Mouse (Mus musculus): Measurements from ENCODE around the gene Efcab6. TPM values are rescaled to one million over a fixed set of nuclear protein-coding genes. Genes with fewer than 3 reads are reported as not detected.
"Not testable (repeated sequence)": the region's sequence is repeated elsewhere in the genome, so short reads cannot be mapped to it uniquely, and the experiment has no call there.

Gene Efcab6
- not detected for total RNA-seq (2021)
- long read RNA-seq, experiment 1 = 0 reads
- long read RNA-seq, experiment 2 = 0 reads

- intact Hi-C loops (cut with DNase I) = no loop called here
Measured at GRCm38 (mm10) chr15:84065140-84065539, at the start of gene Efcab6. TSS of gene Efcab6 (minus strand) at chr15:84065379.

DNA sequence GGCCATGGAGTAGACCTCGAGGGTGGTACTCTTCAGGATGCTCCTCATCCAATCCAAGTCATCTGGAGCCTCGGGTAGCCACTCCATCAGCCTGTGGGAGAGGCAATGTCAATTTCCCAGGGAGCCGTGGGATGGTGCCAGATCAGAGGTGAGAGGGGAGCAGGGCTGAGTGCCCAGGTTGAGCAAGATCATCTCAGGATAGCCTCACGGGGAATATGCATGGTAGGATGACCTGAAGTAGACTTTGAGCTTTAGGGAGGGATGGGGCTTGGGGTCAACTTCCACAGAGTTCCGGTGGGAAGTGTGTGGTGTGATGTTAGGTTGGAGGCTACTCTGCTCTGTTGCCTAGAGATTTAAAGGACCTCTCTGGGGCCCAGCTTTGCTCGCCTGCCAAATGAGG is 48.7 kb upstream of the Efcab6 start:
- intact Hi-C loops (cut with DNase I) = loop anchor here (10.0 kb wide), 1 partner anchor 501 kb away; no protein-coding TSS in a partner anchor
- no peak for DNase-seq

More at GRCm38 (mm10) chr15:84065140-84065539, at the start of gene Efcab6:
- no peak for DNase-seq

GRCm38 (mm10) chr15:84108899-84109298 is 43.7 kb upstream of the Efcab6 start:
- intact Hi-C loops (cut with DNase I) = no loop called here
- DNase-seq = peak; percentile 51 to 57

GRCm38 (mm10) chr15:84105924-84106500 is 40.8 kb upstream of the Efcab6 start:
- DNase-seq = no peak
- intact Hi-C loops (cut with DNase I) = no loop called here

DNA sequence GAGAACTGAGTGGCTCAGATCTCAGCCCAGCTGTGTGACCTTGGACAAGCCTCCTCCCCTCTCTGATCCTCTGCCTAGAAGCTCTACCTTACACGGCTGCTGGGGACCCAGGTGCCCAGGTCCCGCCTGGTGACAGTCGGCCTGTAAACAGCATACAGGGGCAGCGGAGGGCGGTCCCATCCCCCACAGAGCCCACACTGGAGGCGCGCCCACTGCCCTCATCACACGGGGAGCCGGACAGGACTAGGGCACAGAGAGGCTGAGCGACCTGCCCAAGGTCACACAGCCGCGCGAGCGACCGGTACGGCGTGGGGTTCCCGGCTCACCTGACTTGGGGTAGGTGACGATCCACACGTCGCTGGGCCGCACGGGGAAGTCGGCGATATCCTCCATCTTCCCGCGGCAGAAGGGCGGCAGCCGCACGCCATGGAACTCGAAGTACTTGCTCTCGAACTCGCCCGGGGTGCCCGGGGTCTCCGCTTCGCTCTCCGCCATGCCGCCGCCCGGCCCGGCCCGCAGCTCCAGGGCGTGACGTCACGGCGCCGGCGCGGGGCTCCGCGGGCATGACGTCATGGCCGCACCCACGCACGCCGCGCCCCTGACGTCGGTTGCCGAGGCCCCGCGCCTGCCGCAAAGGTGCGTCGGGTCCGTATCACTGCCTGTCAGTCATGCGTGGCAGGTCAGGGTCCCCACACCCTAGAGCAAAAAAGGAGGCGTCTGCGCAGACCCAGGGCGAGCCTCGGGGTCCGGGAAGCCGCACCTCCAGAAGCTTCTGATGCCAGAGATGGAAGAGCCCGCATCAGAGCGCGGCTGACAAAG is 40.1 kb upstream of the Efcab6 start, which contains the start of gene Sult4a1:
Gene Sult4a1, minus strand, starts transcription at position 650 of the 819 bp plus-strand sequence.
- no peak for DNase-seq
- intact Hi-C loops (cut with DNase I) = no loop called here

GRCm38 (mm10) chr15:84104626-84105025 is 39.4 kb upstream of the Efcab6 start:
- intact Hi-C loops (cut with DNase I) = no loop called here
- DNase-seq = no peak

- intact Hi-C loops (cut with DNase I); DNase-seq: not testable (repeated sequence)
Measured at GRCm38 (mm10) chr15:84097536-84097935, 32.4 kb upstream of the Efcab6 start.

DNA sequence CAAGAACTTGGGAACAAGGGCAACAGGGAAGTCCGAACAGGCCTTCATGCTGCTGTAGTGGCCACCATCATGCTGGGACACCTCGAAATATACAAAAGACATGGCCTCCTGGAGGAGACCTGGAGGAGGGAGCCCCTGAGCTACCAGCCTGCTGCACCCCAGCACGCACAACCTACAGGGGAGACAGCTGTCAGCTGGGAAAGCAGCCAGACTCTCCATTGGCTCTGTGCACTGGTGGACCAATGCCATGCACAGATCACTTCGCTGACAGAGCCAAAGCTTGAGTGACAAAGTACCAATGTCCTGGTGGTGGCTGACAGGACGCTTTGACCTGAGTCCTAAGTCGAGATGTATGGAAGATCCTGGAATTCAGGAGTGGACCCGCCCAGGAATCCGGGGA is 30.9 kb upstream of the Efcab6 start:
- no peak for DNase-seq
- intact Hi-C loops (cut with DNase I) = no loop called here

DNA sequence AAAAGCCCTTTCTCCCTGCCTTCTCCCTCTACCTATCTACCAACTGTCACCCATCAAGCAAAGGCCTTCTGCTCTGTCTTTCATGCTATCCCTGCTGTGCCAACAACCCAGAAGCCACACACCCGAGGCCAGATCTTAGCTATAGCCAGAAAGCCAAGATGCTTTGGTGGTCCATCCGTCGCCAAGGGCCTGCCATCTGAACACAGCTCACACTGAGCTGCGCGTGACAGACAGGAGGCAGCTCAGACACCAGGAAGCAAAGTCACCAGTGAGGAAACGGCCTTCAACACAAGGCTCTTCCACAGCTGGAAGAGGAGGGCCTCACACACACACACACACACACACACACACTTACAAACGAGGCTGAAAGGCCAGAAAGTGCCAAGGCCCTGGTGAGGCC is 29.7 kb upstream of the Efcab6 start:
- no peak for DNase-seq
- intact Hi-C loops (cut with DNase I) = no loop called here

GRCm38 (mm10) chr15:84086775-84087174 is 21.6 kb upstream of the Efcab6 start:
- intact Hi-C loops (cut with DNase I) = no loop called here
- no peak for DNase-seq

DNA sequence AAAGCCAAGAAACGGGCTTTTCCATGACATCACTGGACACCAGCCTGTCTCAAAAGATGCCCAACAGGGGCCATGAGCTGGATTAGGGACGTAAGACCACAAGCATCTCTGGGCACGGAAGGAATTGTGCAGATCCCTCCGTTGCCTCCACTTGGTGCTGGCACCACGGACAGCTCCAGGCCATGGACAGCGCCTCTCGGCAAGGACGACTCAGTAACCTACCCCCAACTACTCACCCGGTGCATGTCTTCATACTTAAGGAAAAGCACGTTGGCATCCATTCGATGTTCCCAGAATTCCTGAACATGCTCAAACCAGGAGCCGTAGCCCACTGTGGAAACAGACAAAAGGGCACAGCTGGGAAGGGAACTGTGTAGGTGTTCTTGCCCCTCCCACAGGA is 21.2 kb upstream of the Efcab6 start:
- peak in 1 of 2 experiments; percentile 33 for DNase-seq
- intact Hi-C loops (cut with DNase I) = no loop called here

GRCm38 (mm10) chr15:84080069-84080468 is 14.9 kb upstream of the Efcab6 start:
- DNase-seq = peak; percentile 17 to 18
- intact Hi-C loops (cut with DNase I) = no loop called here

GRCm38 (mm10) chr15:84079519-84079918 is 14.3 kb upstream of the Efcab6 start:
- DNase-seq = no peak
- intact Hi-C loops (cut with DNase I) = no loop called here

GRCm38 (mm10) chr15:84078667-84079066 is 13.5 kb upstream of the Efcab6 start:
- intact Hi-C loops (cut with DNase I) = no loop called here
- DNase-seq = no peak

DNA sequence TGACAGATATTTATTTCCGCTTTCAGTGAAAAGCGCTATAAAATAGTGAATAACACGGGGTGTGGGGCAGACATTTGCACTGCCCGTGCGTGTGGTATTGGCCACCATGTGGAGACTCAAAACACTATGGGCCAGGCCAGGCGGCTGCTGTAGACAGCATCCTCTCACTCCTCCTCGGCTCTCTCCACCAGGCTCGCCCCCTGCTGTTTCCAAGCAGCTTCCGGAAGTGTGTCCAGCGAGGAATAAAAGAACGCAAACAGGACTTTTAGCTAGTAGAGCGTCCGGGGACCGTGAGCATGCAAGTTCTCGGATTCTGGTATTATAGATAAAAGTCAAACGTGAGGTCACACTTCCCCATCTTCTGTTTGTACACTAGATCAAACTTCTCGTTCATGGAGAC is 12.0 kb upstream of the Efcab6 start:
- DNase-seq = no peak
- intact Hi-C loops (cut with DNase I) = no loop called here

DNA sequence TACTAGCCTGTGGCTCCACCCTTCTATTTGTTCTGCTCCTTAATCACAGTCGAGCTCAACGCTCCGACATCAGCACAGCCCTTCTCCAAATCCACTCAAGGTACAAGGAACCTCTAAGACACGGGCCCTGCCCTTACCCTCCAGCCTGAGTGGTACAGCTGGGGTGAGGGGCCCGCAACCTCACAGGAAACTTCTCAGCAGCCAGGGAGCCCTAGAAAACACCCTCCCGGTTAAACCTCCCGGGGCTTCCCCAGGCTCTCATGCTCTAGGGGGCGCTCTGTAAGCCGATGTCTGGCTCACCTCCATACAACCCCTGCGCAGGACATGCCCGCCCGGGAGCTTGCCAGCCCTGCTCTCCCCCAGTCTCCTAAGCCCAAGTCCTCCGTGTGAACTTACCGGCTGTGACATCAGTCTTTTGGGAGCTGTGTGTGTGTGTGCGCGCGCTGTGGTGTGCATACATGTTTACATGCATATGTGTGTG is 9.6 kb upstream of the Efcab6 start:
- intact Hi-C loops (cut with DNase I) = loop anchor here (5.0 kb wide), 1 partner anchor 93 kb away; the partner anchor contains the start of gene Pnpla3
- DNase-seq = peak in 1 of 2 experiments; percentile 17

- peak; percentile 64 to 78 for DNase-seq
- intact Hi-C loops (cut with DNase I) = loop anchor here (1.0 to 5.0 kb wide), 2 partner anchors 93 to 557 kb away; partner anchors contain the start of gene Pnpla3
Measured at GRCm38 (mm10) chr15:84073911-84074704, 8.9 kb upstream of the Efcab6 start.

DNA sequence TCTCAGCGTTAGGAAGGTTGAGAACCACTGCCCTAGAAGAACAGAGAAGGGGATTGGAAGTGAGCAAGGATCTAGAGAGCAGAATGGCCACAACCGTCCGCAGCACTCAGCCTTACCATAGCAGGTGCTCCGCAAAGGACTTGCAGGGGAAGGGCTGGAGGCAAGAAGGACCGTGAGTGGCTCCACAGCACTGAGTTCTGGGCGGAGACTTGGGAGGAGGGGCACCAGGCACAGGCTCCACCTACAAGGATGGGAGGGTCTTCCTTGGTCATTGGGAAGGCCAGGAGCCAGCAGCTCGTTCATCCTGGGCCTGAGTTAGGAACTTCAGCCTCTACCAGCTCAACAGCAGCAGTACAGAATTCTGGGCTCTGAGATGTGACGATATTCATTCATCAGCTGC is 7.9 kb upstream of the Efcab6 start:
- intact Hi-C loops (cut with DNase I) = loop anchor here (1.0 to 5.0 kb wide), 2 partner anchors 94 to 558 kb away; partner anchors contain the start of gene Pnpla3
- DNase-seq = no peak

- intact Hi-C loops (cut with DNase I) = loop anchor here (5.0 kb wide), 1 partner anchor 95 kb away; the partner anchor contains the start of gene Pnpla3
- DNase-seq = peak; percentile 43 to 69
Measured at GRCm38 (mm10) chr15:84072226-84072625, 7.0 kb upstream of the Efcab6 start.

DNA sequence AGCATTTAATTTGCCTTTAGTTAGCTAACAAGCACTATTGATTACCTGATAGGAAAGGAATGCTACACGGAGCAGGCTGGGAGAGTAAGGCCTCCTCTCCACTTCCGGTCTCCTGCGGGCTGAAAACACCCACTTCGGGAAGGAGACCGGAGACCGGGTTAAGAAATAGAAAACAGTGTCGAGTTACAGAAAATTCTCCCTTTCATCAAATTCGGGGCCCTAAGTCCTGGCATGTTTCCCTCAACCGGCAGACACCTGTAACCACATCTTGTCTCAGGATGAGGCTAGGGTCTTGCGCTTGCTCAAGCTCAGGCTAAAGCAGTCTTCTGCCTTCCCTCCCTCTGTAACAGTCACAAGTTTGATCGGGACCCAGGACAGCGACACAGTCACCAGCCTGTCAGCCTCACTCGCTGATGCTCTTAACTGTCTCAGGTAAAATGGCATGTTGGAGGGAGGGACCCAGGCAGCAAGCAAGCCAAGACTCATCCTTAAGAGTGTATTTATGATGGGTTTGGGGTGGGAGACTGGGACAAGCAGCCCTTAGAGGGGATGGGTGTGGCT is 5.0 kb upstream of the Efcab6 start:
- no peak for DNase-seq
- intact Hi-C loops (cut with DNase I) = loop anchor here (5.0 kb wide), 1 partner anchor 97 kb away; the partner anchor contains the start of gene Pnpla3
